Comparison of ENCODE assay signal across 26 mouse cellular contexts in genomic region chr1:20919728-20920127, GRCm38 (mm10). TPM values are rescaled to one million over a fixed set of nuclear protein-coding genes. Genes with fewer than 3 reads are reported as not detected.
DNase-seq lines count a peak whose midpoint lies in the region; ATAC-seq and TF ChIP-seq lines count a peak whose summit lies in the region.
"Had no signal": no experiment of that assay in that cellular context is flagged by ENCODE, and none has a peak within 500 bp of the region (broad histone marks: within the 10 kb centered on the region; RNA-seq: fewer than 3 reads in every experiment).

No protein-coding gene starts in this region.

- H3K27me3 ChIP-seq in midbrain, postnatal 0 days (ENCODE audit: insufficient read depth, low read length): no peaks in the 10 kb centered on the region
- H3K27me3 ChIP-seq in midbrain, embryonic 10.5 days (ENCODE audit: low read depth, poor library complexity, severe bottlenecking): no peaks in the 10 kb centered on the region
- no peaks in the 10 kb centered on the region for H3K27me3 ChIP-seq in intestine, embryonic 16.5 days (replicated peaks; ENCODE audit: control insufficient read depth, insufficient read depth, low read length)
- H3K27me3 ChIP-seq: embryonic facial prominence, embryonic 15.5 days; heart, embryonic 12.5 days; kidney, embryonic 15.5 days; limb, embryonic 15.5 days; neural tube, embryonic 15.5 days; stomach, embryonic 15.5 days had no signal

- no peak overlapping the region for H3K4me3 ChIP-seq in midbrain, postnatal 0 days (ENCODE audit: low read depth, low read length)
- H3K4me3 ChIP-seq in midbrain, embryonic 10.5 days: no peak overlapping the region
- H3K4me3 ChIP-seq in intestine, embryonic 16.5 days (ENCODE audit: low read length): no peak overlapping the region
- H3K4me3 ChIP-seq: embryonic facial prominence, embryonic 15.5 days; heart, embryonic 12.5 days; kidney, embryonic 15.5 days; left cerebral cortex, adult 2 months; limb, embryonic 15.5 days; neural tube, embryonic 15.5 days; stomach, embryonic 15.5 days had no signal

- DNase-seq in cerebellum, postnatal 4 days (ENCODE audit: low spot score in 2 of 2): no peak
- peak; percentile 33 for DNase-seq in midbrain, postnatal 0 days (ENCODE audit: low spot score)
- no peak for DNase-seq in midbrain, embryonic 10.5 days (ENCODE audit: low spot score)
- DNase-seq in cerebellum, postnatal 10 days: peak; percentile 54 to 60
- DNase-seq in gastrocnemius, postnatal 10 days: no peak
- no peak for DNase-seq in lung, postnatal 4 days
- DNase-seq: adrenal gland, postnatal 10 days; gastrocnemius, postnatal 14 days; heart, postnatal 10 days; kidney, adult 11 months; kidney, postnatal 36 days; lung, embryonic 14.5 days; right cerebral cortex, adult 18-20 months; thymus, adult 2 months had no signal

- 56% methylated on average over 2 of the region's 2 CpGs for WGBS in midbrain, postnatal 0 days
- 87% methylated on average over 2 of the region's 2 CpGs for WGBS in midbrain, embryonic 10.5 days
- WGBS in intestine, embryonic 16.5 days: 89% methylated on average over 2 of the region's 2 CpGs

- H3K27ac ChIP-seq in midbrain, postnatal 0 days (ENCODE audit: low read depth, low read length): no peak overlapping the region
- no peak overlapping the region for H3K27ac ChIP-seq in midbrain, embryonic 10.5 days (replicated peaks)
- no peak overlapping the region for H3K27ac ChIP-seq in intestine, embryonic 16.5 days (ENCODE audit: low read length)
- H3K27ac ChIP-seq: embryonic facial prominence, embryonic 15.5 days; kidney, embryonic 15.5 days; left cerebral cortex, adult 2 months; limb, embryonic 15.5 days; liver, embryonic 14.5 days; neural tube, embryonic 15.5 days; stomach, embryonic 15.5 days had no signal

- peaks cover 4% of the 10 kb centered on the region; the same call in 1 of the 2 replicates for H3K4me1 ChIP-seq in midbrain, postnatal 0 days (ENCODE audit: insufficient read depth, low read length)
- peaks cover 5% of the 10 kb centered on the region for H3K4me1 ChIP-seq in midbrain, embryonic 10.5 days
- peaks cover 5% of the 10 kb centered on the region for H3K4me1 ChIP-seq in intestine, embryonic 16.5 days (ENCODE audit: control insufficient read depth, insufficient read depth, low read length)

- H3K9ac ChIP-seq in midbrain, postnatal 0 days (replicated peaks; ENCODE audit: low read length, poor library complexity, severe bottlenecking): no peak overlapping the region
- H3K9ac ChIP-seq in intestine, embryonic 16.5 days (ENCODE audit: low read depth, low read length): no peak overlapping the region
- H3K9ac ChIP-seq: embryonic facial prominence, embryonic 15.5 days; heart, embryonic 12.5 days; kidney, embryonic 15.5 days; limb, embryonic 15.5 days; liver, embryonic 14.5 days; lung, embryonic 14.5 days; neural tube, embryonic 15.5 days; stomach, embryonic 15.5 days had no signal

- ATAC-seq in cerebellum, adult (ENCODE audit: insufficient number of reproducible peaks, low FRiP score, low TSS enrichment): peak; percentile 69
- ATAC-seq in midbrain, postnatal 0 days (ENCODE audit: low FRiP score): no peak; the same call in 1 of the 2 replicates
- no peak for ATAC-seq in intestine, embryonic 16.5 days
- ATAC-seq: forebrain, embryonic 14.5 days had no signal

- no peaks in the 10 kb centered on the region for H3K9me3 ChIP-seq in midbrain, postnatal 0 days (ENCODE audit: low read length)
- no peaks in the 10 kb centered on the region for H3K9me3 ChIP-seq in midbrain, embryonic 10.5 days (replicated peaks)
- no peaks in the 10 kb centered on the region for H3K9me3 ChIP-seq in intestine, embryonic 16.5 days (ENCODE audit: control insufficient read depth, low read length)
- H3K9me3 ChIP-seq: embryonic facial prominence, embryonic 15.5 days; heart, embryonic 12.5 days; kidney, embryonic 15.5 days; limb, embryonic 15.5 days; neural tube, embryonic 15.5 days; stomach, embryonic 15.5 days had no signal

- TF ChIP-seq CTCF in midbrain, postnatal 0 days (IDR thresholded peaks at IDR 0.05): no peak

- no peaks in the 10 kb centered on the region for H3K36me3 ChIP-seq in midbrain, postnatal 0 days (ENCODE audit: insufficient read depth, low read length)
- no peaks in the 10 kb centered on the region for H3K36me3 ChIP-seq in midbrain, embryonic 10.5 days
- H3K36me3 ChIP-seq in intestine, embryonic 16.5 days (ENCODE audit: control insufficient read depth, insufficient read depth, low read length): no peaks in the 10 kb centered on the region
- H3K36me3 ChIP-seq: embryonic facial prominence, embryonic 15.5 days; heart, embryonic 12.5 days; kidney, embryonic 15.5 days; limb, embryonic 15.5 days; neural tube, embryonic 15.5 days; stomach, embryonic 15.5 days had no signal

- no peak overlapping the region for H3K4me2 ChIP-seq in midbrain, postnatal 0 days (ENCODE audit: low read depth, low read length, poor library complexity, severe bottlenecking)
- no peak overlapping the region for H3K4me2 ChIP-seq in intestine, embryonic 16.5 days (ENCODE audit: low read depth, low read length)
- H3K4me2 ChIP-seq: embryonic facial prominence, embryonic 15.5 days; heart, embryonic 12.5 days; kidney, embryonic 15.5 days; limb, embryonic 15.5 days; lung, embryonic 14.5 days; neural tube, embryonic 15.5 days; stomach, embryonic 15.5 days had no signal

RNA-seq across cellular contexts. Expression of gene Paqr8, which starts 29.3 kb away (rescaled TPM):
- 95.0 and 144 TPM in 2 replicates for total RNA-seq in midbrain, postnatal 0 days (2014; rRNA removed)
- polyA plus RNA-seq in midbrain, postnatal 0 days (2015; fragmentation: Nextera tagmentation; extraction: Ambion mirVana): 32.2 and 32.5 TPM in 2 replicates
- polyA plus RNA-seq in midbrain, embryonic 10.5 days (2016; fragmentation: Nextera tagmentation; extraction: Ambion mirVana): 5.3 and 6.4 TPM in 2 replicates
- polyA plus RNA-seq in intestine, embryonic 16.5 days (2015; fragmentation: Nextera tagmentation; extraction: Ambion mirVana): 6.1 and 6.2 TPM in 2 replicates
- 1 to 10 TPM; 2.0 to 2.2 TPM for total RNA-seq in gastrocnemius, postnatal 10 days (2021)

RNA-seq across cellular contexts. Expression of gene Efhc1, which starts 31.7 kb away (rescaled TPM):
- total RNA-seq in midbrain, postnatal 0 days (2014; rRNA removed): 1.1 and 15.6 TPM in 2 replicates
- 1.5 and 1.6 TPM in 2 replicates for polyA plus RNA-seq in midbrain, postnatal 0 days (2015; fragmentation: Nextera tagmentation; extraction: Ambion mirVana)
- 1.9 and 2.0 TPM in 2 replicates for polyA plus RNA-seq in midbrain, embryonic 10.5 days (2016; fragmentation: Nextera tagmentation; extraction: Ambion mirVana)
- polyA plus RNA-seq in intestine, embryonic 16.5 days (2015; fragmentation: Nextera tagmentation; extraction: Ambion mirVana): 2.1 and 2.4 TPM in 2 replicates
- total RNA-seq in gastrocnemius, postnatal 10 days (2021): 1 to 10 TPM in 1 of 2 experiments, under 1 TPM in 1; 0.96 to 1.5 TPM
- total RNA-seq: megakaryocyte-erythroid progenitor cell, adult 5-6 weeks had no signal

Comparison
In these comparisons a context has a peak if more than half of its experiments do, and no peak if none do; other contexts are left out.
1. DNase-seq: peak in midbrain, postnatal 0 days (single experiment) and cerebellum, postnatal 10 days (2 of 2); none in cerebellum, postnatal 4 days (0 of 2), midbrain, embryonic 10.5 days (single experiment), gastrocnemius, postnatal 10 days (single experiment) and lung, postnatal 4 days (0 of 2).